Mouse (Mus musculus): ENCODE results near the gene Mfsd11.
A peak's percentile ranks its signal among the peaks of the same experiment; 100 is the strongest.
"Not testable (repeated sequence)": the region's sequence is repeated elsewhere in the genome, so short reads cannot be mapped to it uniquely, and the experiment has no call there.

Mfsd11 gene

GRCm38 (mm10) chr11:116821057-116821940 lies 30.9 kb upstream of the Mfsd11 start:
- no peak for DNase-seq (ENCODE audit: low spot score in 2 of 2)

GRCm38 (mm10) chr11:116822215-116822614 lies 30.0 kb upstream of the Mfsd11 start:
- DNase-seq (ENCODE audit: low spot score in 2 of 2): no peak

GRCm38 (mm10) chr11:116822626-116823025 lies 29.6 kb upstream of the Mfsd11 start:
- no peak for DNase-seq (ENCODE audit: low spot score in 2 of 2)

GRCm38 (mm10) chr11:116823255-116823654 lies 29.0 kb upstream of the Mfsd11 start:
- no peak for DNase-seq (ENCODE audit: low spot score in 2 of 2)

GRCm38 (mm10) chr11:116823885-116824284 lies 28.4 kb upstream of the Mfsd11 start:
- DNase-seq (ENCODE audit: low spot score in 2 of 2): not testable (repeated sequence)

GRCm38 (mm10) chr11:116825230-116825629 lies 27.0 kb upstream of the Mfsd11 start:
- no peak for DNase-seq (ENCODE audit: low spot score in 2 of 2)

- DNase-seq (ENCODE audit: low spot score in 2 of 2): no peak
Measured at GRCm38 (mm10) chr11:116826550-116827504, 25.4 kb upstream of the Mfsd11 start.

GRCm38 (mm10) chr11:116827534-116828165 lies 24.6 kb upstream of the Mfsd11 start, which contains the start of gene Mxra7:
Mxra7 (minus strand) TSS chr11:116828046.
- peak in 1 of 2 experiments; percentile 41 for DNase-seq (ENCODE audit: low spot score in 2 of 2)

GRCm38 (mm10) chr11:116832172-116832685 lies 20.0 kb upstream of the Mfsd11 start:
- no peak for DNase-seq (ENCODE audit: low spot score in 2 of 2)

- no peak for DNase-seq (ENCODE audit: low spot score in 2 of 2)
Measured at GRCm38 (mm10) chr11:116834954-116835353, 17.3 kb upstream of the Mfsd11 start.

GRCm38 (mm10) chr11:116836283-116836682 lies 16.0 kb upstream of the Mfsd11 start:
- DNase-seq (ENCODE audit: low spot score in 2 of 2): no peak

GRCm38 (mm10) chr11:116837441-116837840 lies 14.8 kb upstream of the Mfsd11 start:
- DNase-seq (ENCODE audit: low spot score in 2 of 2): no peak

GRCm38 (mm10) chr11:116838936-116839335 lies 13.3 kb upstream of the Mfsd11 start:
- no peak for DNase-seq (ENCODE audit: low spot score in 2 of 2)

- no peak for DNase-seq (ENCODE audit: low spot score in 2 of 2)
Measured at GRCm38 (mm10) chr11:116839601-116840000, 12.6 kb upstream of the Mfsd11 start.

- no peak for DNase-seq (ENCODE audit: low spot score in 2 of 2)
Measured at GRCm38 (mm10) chr11:116840748-116841147, 11.5 kb upstream of the Mfsd11 start.

- DNase-seq (ENCODE audit: low spot score in 2 of 2): peak; percentile 44 to 49
Measured at GRCm38 (mm10) chr11:116842531-116843260, 9.5 kb upstream of the Mfsd11 start.

- peak; percentile 89 to 95 for DNase-seq (ENCODE audit: low spot score in 2 of 2)
Measured at GRCm38 (mm10) chr11:116843261-116844233, 8.7 kb upstream of the Mfsd11 start, which contains the start of the genes Mettl23 and Jmjd6. Mettl23 (plus strand) TSS chr11:116843278. Jmjd6 (minus strand) TSS chr11:116843449.

- DNase-seq (ENCODE audit: low spot score in 2 of 2): no peak
Measured at GRCm38 (mm10) chr11:116846593-116847181, 5.6 kb upstream of the Mfsd11 start.
